Mouse (Mus musculus) limb, embryonic 13.5 days (tissue): ENCODE data around the gene Auts2. TPM values are rescaled to one million over a fixed set of nuclear protein-coding genes. Genes with fewer than 3 reads are reported as not detected.

Experiments used
- ATAC-seq: fragments of 200-750 bp; cut with Nextera tagmentation; 2 replicates; pipeline ENCODE4 v1.8.0; 2017; ENCODE audit warnings: low read depth, moderate number of reproducible peaks, moderate TSS enrichment; ENCODE audit not compliant: low FRiP score
- H3K27ac ChIP-seq: fragments of 300-500 bp; sonication (generic); 2 replicates; pipeline ENCODE4 v1.5.1; 2015; ENCODE audit warnings: inconsistent platforms, mild to moderate bottlenecking, moderate library complexity
- H3K27me3 ChIP-seq: fragments of 300-500 bp; sonication (generic); 2 replicates; pipeline ENCODE4 v1.6.1; 2015; ENCODE audit warnings: mild to moderate bottlenecking, inconsistent platforms
- H3K36me3 ChIP-seq: fragments of 300-500 bp; sonication (generic); 2 replicates; pipeline ENCODE4 v1.6.1; 2015; ENCODE audit warnings: inconsistent platforms, mild to moderate bottlenecking, moderate library complexity
- H3K4me1 ChIP-seq: fragments of 300-500 bp; sonication (generic); 2 replicates; pipeline ENCODE4 v1.6.1; 2015; ENCODE audit warnings: inconsistent platforms
- H3K4me2 ChIP-seq: fragments of 300-500 bp; sonication (generic); replicated peaks from 2 replicates; pipeline ENCODE4 v1.6.1; 2015; ENCODE audit warnings: inconsistent platforms, mild to moderate bottlenecking, moderate library complexity
- H3K4me3 ChIP-seq: fragments of 300-500 bp; sonication (generic); 2 replicates; pipeline ENCODE4 v1.5.1; 2015; ENCODE audit warnings: moderate library complexity, mild to moderate bottlenecking, inconsistent platforms
- H3K9ac ChIP-seq: fragments of 300-500 bp; sonication (generic); 2 replicates; pipeline ENCODE4 v1.6.1; 2015; ENCODE audit warnings: mild to moderate bottlenecking, inconsistent platforms
- H3K9me3 ChIP-seq: fragments of 300-500 bp; sonication (generic); 2 replicates; pipeline ENCODE4 v1.6.1; 2016; ENCODE audit warnings: inconsistent platforms
- WGBS: fragments of 180-500 bp; shearing (Covaris S2); methylation state at CpG from one replicate; pipeline ENCODE4 v1.1.7; 2015; 5-methylcytosine and 5-hydroxymethylcytosine counted together
- polyA plus RNA-seq: library from polyadenylated mRNA; unstranded; fragments of >200 nt; fragmentation: Nextera tagmentation; extraction: Ambion mirVana; gene quantifications from 2 replicates; pipeline ENCODE4 v1.2.1, GENCODE M21; 2015

Gene Auts2
- polyA plus RNA-seq, 1 experiment from 2014 or later, result 55.1 TPM

GRCm38 (mm10) chr5:131965499-131965898, 577.6 kb downstream of the Auts2 start:
- H3K27ac ChIP-seq, result no peak overlapping the region
- WGBS, result 95% methylated on average over 6 of the region's 6 CpGs
- H3K9ac ChIP-seq, result no peak overlapping the region
- H3K27me3 ChIP-seq, result no peaks in the 10 kb centered on the region
- H3K4me2 ChIP-seq, result no peak overlapping the region
- H3K36me3 ChIP-seq, result peaks cover 4% of the 10 kb centered on the region; the same call in 1 of the 2 replicates
- no peak for ATAC-seq
- no peak overlapping the region for H3K4me3 ChIP-seq
- H3K4me1 ChIP-seq, result peaks cover 6% of the 10 kb centered on the region; the same call in 1 of the 2 replicates
- no peaks in the 10 kb centered on the region for H3K9me3 ChIP-seq

GRCm38 (mm10) chr5:131963565-131963964, 579.6 kb downstream of the Auts2 start:
- Histone ChIP-seq H3K9ac (no peak overlapping the region), H3K4me3 (no peak overlapping the region), H3K27me3 (no peaks in the 10 kb centered on the region), H3K4me2 (no peak overlapping the region), H3K36me3 (peaks cover 7% of the 10 kb centered on the region; the same call in 1 of the 2 replicates), H3K4me1 (peaks cover 6% of the 10 kb centered on the region; the same call in 1 of the 2 replicates), H3K9me3 (no peaks in the 10 kb centered on the region), H3K27ac (no peak overlapping the region)
- 61% methylated on average over 4 of the region's 4 CpGs for WGBS
- ATAC-seq, result no peak

- Histone ChIP-seq H3K9me3 (no peaks in the 10 kb centered on the region), H3K4me3 (no peak overlapping the region), H3K36me3 (peaks cover 7% of the 10 kb centered on the region; the same call in 1 of the 2 replicates), H3K27me3 (no peaks in the 10 kb centered on the region), H3K4me2 (no peak overlapping the region), H3K27ac (no peak overlapping the region), H3K4me1 (peaks cover 9% of the 10 kb centered on the region), H3K9ac (no peak overlapping the region)
- no peak for ATAC-seq
- WGBS, result 81% methylated on average over 2 of the region's 2 CpGs
Measured at GRCm38 (mm10) chr5:131961859-131962258, 581.3 kb downstream of the Auts2 start.

- H3K9me3 ChIP-seq, result no peaks in the 10 kb centered on the region
- no peak for ATAC-seq
Measured at GRCm38 (mm10) chr5:131960432-131960831, 582.7 kb downstream of the Auts2 start.

GRCm38 (mm10) chr5:131956998-131957397, 586.1 kb downstream of the Auts2 start:
- no peak overlapping the region for H3K27ac ChIP-seq
- no peak for ATAC-seq
- 34% methylated on average over 3 of the region's 3 CpGs for WGBS

More at GRCm38 (mm10) chr5:131960432-131960831, 582.7 kb downstream of the Auts2 start:
- Histone ChIP-seq H3K9ac (no peak overlapping the region), H3K4me2 (no peak overlapping the region), H3K36me3 (peaks cover 7% of the 10 kb centered on the region; the same call in 1 of the 2 replicates), H3K4me1 (peaks cover 15% of the 10 kb centered on the region), H3K27ac (no peak overlapping the region), H3K27me3 (no peaks in the 10 kb centered on the region), H3K4me3 (no peak overlapping the region)

GRCm38 (mm10) chr5:131956090-131956489, 587.1 kb downstream of the Auts2 start:
- 22% methylated on average over 7 of the region's 7 CpGs for WGBS
- H3K9me3 ChIP-seq, result no peaks in the 10 kb centered on the region
- H3K4me2 ChIP-seq, result no peak overlapping the region; the same call in 1 of the 2 replicates
- 0 out of 2 replicates have a peak, but pooled peaks cover 2% of the 10 kb centered on the region for H3K36me3 ChIP-seq
- H3K27me3 ChIP-seq, result no peaks in the 10 kb centered on the region
- H3K27ac ChIP-seq, result no peak overlapping the region
- no peak overlapping the region for H3K4me3 ChIP-seq
- H3K9ac ChIP-seq, result no peak overlapping the region
- peaks cover 15% of the 10 kb centered on the region for H3K4me1 ChIP-seq
- ATAC-seq, result no peak

More at GRCm38 (mm10) chr5:131956998-131957397, 586.1 kb downstream of the Auts2 start:
- no peak overlapping the region for H3K4me3 ChIP-seq
- H3K27me3 ChIP-seq, result no peaks in the 10 kb centered on the region
- no peak overlapping the region for H3K4me2 ChIP-seq
- H3K9me3 ChIP-seq, result no peaks in the 10 kb centered on the region
- no peak overlapping the region for H3K9ac ChIP-seq
- H3K4me1 ChIP-seq, result peaks cover 15% of the 10 kb centered on the region
- 0 out of 2 replicates have a peak, but pooled peaks cover 2% of the 10 kb centered on the region for H3K36me3 ChIP-seq

- Histone ChIP-seq H3K36me3 (0 out of 2 replicates have a peak, but pooled peaks cover 2% of the 10 kb centered on the region), H3K4me3 (no peak overlapping the region), H3K9ac (no peak overlapping the region), H3K27me3 (no peaks in the 10 kb centered on the region), H3K27ac (no peak overlapping the region), H3K4me1 (peaks cover 15% of the 10 kb centered on the region), H3K4me2 (no peak overlapping the region), H3K9me3 (no peaks in the 10 kb centered on the region)
- no peak for ATAC-seq
- 71% methylated on average over 8 of the region's 8 CpGs for WGBS
Measured at GRCm38 (mm10) chr5:131955227-131956016, 587.7 kb downstream of the Auts2 start.

- ATAC-seq, result peak; percentile 78; the same call in 1 of the 2 replicates
- Histone ChIP-seq H3K27ac (peak overlapping the region; percentile 65; the same call in 1 of the 2 replicates), H3K27me3 (no peaks in the 10 kb centered on the region), H3K36me3 (no peaks in the 10 kb centered on the region), H3K4me1 (peaks cover 56% of the 10 kb centered on the region), H3K4me3 (no peak overlapping the region), H3K9ac (no peak overlapping the region), H3K4me2 (peak overlapping the region; percentile 12; the same call in 1 of the 2 replicates), H3K9me3 (no peaks in the 10 kb centered on the region)
- 17% methylated on average over 7 of the region's 7 CpGs for WGBS
Measured at GRCm38 (mm10) chr5:131948571-131949151, 594.5 kb downstream of the Auts2 start.

- Histone ChIP-seq H3K9me3 (no peaks in the 10 kb centered on the region), H3K4me3 (no peak overlapping the region), H3K36me3 (no peaks in the 10 kb centered on the region), H3K4me2 (no peak overlapping the region), H3K27ac (no peak overlapping the region), H3K9ac (no peak overlapping the region), H3K4me1 (peaks cover 56% of the 10 kb centered on the region), H3K27me3 (no peaks in the 10 kb centered on the region)
- 28% methylated on average over 5 of the region's 5 CpGs for WGBS
- no peak for ATAC-seq
Measured at GRCm38 (mm10) chr5:131946801-131947200, 596.3 kb downstream of the Auts2 start.

GRCm38 (mm10) chr5:131944761-131945160, 598.4 kb downstream of the Auts2 start:
- Histone ChIP-seq H3K4me2 (no peak overlapping the region), H3K9me3 (no peaks in the 10 kb centered on the region), H3K27ac (no peak overlapping the region), H3K36me3 (no peaks in the 10 kb centered on the region), H3K27me3 (no peaks in the 10 kb centered on the region), H3K9ac (no peak overlapping the region), H3K4me3 (no peak overlapping the region), H3K4me1 (peaks cover 52% of the 10 kb centered on the region)
- 11% methylated on average over 2 of the region's 2 CpGs for WGBS
- no peak for ATAC-seq

- Histone ChIP-seq H3K4me1 (peaks cover 8% of the 10 kb centered on the region; the same call in 1 of the 2 replicates), H3K4me3 (no peak overlapping the region), H3K27me3 (0 out of 2 replicates have a peak, but pooled peaks cover 4% of the 10 kb centered on the region), H3K36me3 (no peaks in the 10 kb centered on the region), H3K4me2 (no peak overlapping the region), H3K9me3 (no peaks in the 10 kb centered on the region), H3K27ac (no peak overlapping the region), H3K9ac (no peak overlapping the region)
- WGBS, result 83% methylated on average over 7 of the region's 7 CpGs
- no peak for ATAC-seq
Measured at GRCm38 (mm10) chr5:131928696-131929095, 614.4 kb downstream of the Auts2 start.

- H3K36me3 ChIP-seq, result no peaks in the 10 kb centered on the region
- H3K9me3 ChIP-seq, result no peaks in the 10 kb centered on the region
- peaks cover 9% of the 10 kb centered on the region for H3K27me3 ChIP-seq
- ATAC-seq, result no peak
- WGBS, result 87% methylated on average over 4 of the region's 4 CpGs
- H3K4me1 ChIP-seq, result peaks cover 28% of the 10 kb centered on the region
- no peak overlapping the region for H3K4me3 ChIP-seq
- H3K4me2 ChIP-seq, result no peak overlapping the region
- no peak overlapping the region for H3K27ac ChIP-seq
- H3K9ac ChIP-seq, result no peak overlapping the region
Measured at GRCm38 (mm10) chr5:131922759-131923158, 620.4 kb downstream of the Auts2 start.
